Mouse (Mus musculus) embryonic stem cell, embryonic (primary cell): ENCODE results near the gene Rnasel.

Experiments
- CTCF ChIA-PET, 4 experiments: fragments of 300-600 bp in 2 of 4; fragments of 350-600 bp in 2 of 4; sonication (Branson Sonifier 250); formaldehyde crosslinking; loops; one replicate each; lab custom pipeline; 2022; ENCODE audit warnings: inconsistent platforms in 2 of 4; lab: Charles Lee
- POLR2A ChIA-PET, 4 experiments: fragments of 300-600 bp in 2 of 4; fragments of 350-600 bp in 2 of 4; sonication (Branson Sonifier 250); formaldehyde crosslinking; loops; one replicate each; lab custom pipeline; 2022; ENCODE audit warnings: antibody characterized with exemption in 4 of 4, inconsistent platforms in 1 of 4; lab: Charles Lee

Gene Rnasel

GRCm38 (mm10) chr1:153726636-153727035 lies 22.6 kb upstream of the Rnasel start:
- CTCF ChIA-PET: no interaction called here

GRCm38 (mm10) chr1:153729806-153730205 lies 19.4 kb upstream of the Rnasel start:
- ChIA-PET POLR2A (interaction anchor here in 1 of 4 experiments (1.3 kb wide), 1 partner anchor 20 kb away, joined by 3 read pairs; the partner anchor contains the start of gene Rnasel), CTCF (no interaction called here)

More at GRCm38 (mm10) chr1:153726636-153727035, 22.6 kb upstream of the Rnasel start:
- POLR2A ChIA-PET: interaction anchor here in 1 of 4 experiments (1.0 kb wide), 1 partner anchor 49 kb away, joined by 3 read pairs; no protein-coding TSS in a partner anchor

- ChIA-PET CTCF (interaction anchor here in 2 of 4 experiments (0.6 to 1.2 kb wide), 2 partner anchors 16 to 172 kb away, joined by 3 read pairs; no protein-coding TSS in a partner anchor), POLR2A (interaction anchor here in 1 of 4 experiments (1.0 kb wide), 1 partner anchor 159 kb away, joined by 3 read pairs; no protein-coding TSS in a partner anchor)
Measured at GRCm38 (mm10) chr1:153730671-153731070, 18.6 kb upstream of the Rnasel start.

GRCm38 (mm10) chr1:153733181-153733580 lies 16.0 kb upstream of the Rnasel start:
- CTCF ChIA-PET: interaction anchor here in 2 of 4 experiments (0.9 to 2.5 kb wide), 3 partner anchors 16 to 176 kb away, joined by 3 to 7 read pairs (median 4); partner anchors contain the start of gene Rnasel (in 1 of the 2)
- POLR2A ChIA-PET: interaction anchor here in 3 of 4 experiments (0.6 to 1.1 kb wide), 6 partner anchors 16 to 184 kb away, joined by 3 to 5 read pairs (median 3); partner anchors contain the start of genes Rnasel (in 2 of the 3) and Npl (in 1 of the 3)

GRCm38 (mm10) chr1:153734866-153735265 lies 14.4 kb upstream of the Rnasel start:
- POLR2A ChIA-PET: interaction anchor here in 2 of 4 experiments (0.7 kb wide), 2 partner anchors 73 to 175 kb away, joined by 4 read pairs; no protein-coding TSS in a partner anchor
- CTCF ChIA-PET: interaction anchor here in 1 of 4 experiments (0.6 to 2.5 kb wide), 2 partner anchors 14 to 185 kb away, joined by 3 to 7 read pairs; partner anchors contain the start of genes Npl and Rnasel

GRCm38 (mm10) chr1:153736096-153736495 lies 13.1 kb upstream of the Rnasel start:
- CTCF ChIA-PET: no interaction called here
- POLR2A ChIA-PET: no interaction called here

GRCm38 (mm10) chr1:153737101-153738085 lies 11.8 kb upstream of the Rnasel start:
- ChIA-PET POLR2A (interaction anchor here in 1 of 4 experiments (2.2 kb wide), 1 partner anchor 12 kb away, joined by 11 read pairs; the partner anchor contains the start of gene Rnasel), CTCF (interaction anchor here in 2 of 4 experiments (1.6 to 1.7 kb wide), 2 partner anchors 12 to 178 kb away, joined by 5 to 6 read pairs; partner anchors contain the start of gene Rnasel (in 1 of the 2))

- POLR2A ChIA-PET: interaction anchor here in 3 of 4 experiments (0.7 to 2.2 kb wide), 4 partner anchors 10 to 190 kb away, joined by 3 to 11 read pairs (median 4); partner anchors contain the start of genes Rnasel (in 2 of the 3) and Npl (in 1 of the 3)
Measured at GRCm38 (mm10) chr1:153739437-153740015, 9.7 kb upstream of the Rnasel start.

GRCm38 (mm10) chr1:153740145-153740544 lies 9.1 kb upstream of the Rnasel start, which contains the start of gene Rgs16:
TSS of gene Rgs16 (plus strand) at chr1:153740349.
- CTCF ChIA-PET: interaction anchor here in 3 of 4 experiments (0.6 to 4.8 kb wide), 8 partner anchors 9 to 450 kb away, joined by 3 to 25 read pairs (median 6); partner anchors contain the start of gene Rnasel (in 2 of the 3)
- POLR2A ChIA-PET: interaction anchor here in 3 of 4 experiments (1.0 to 2.2 kb wide), 5 partner anchors 9 to 190 kb away, joined by 4 to 11 read pairs (median 4); partner anchors contain the start of genes Npl (in 2 of the 3) and Rnasel (in 2 of the 3)

More at GRCm38 (mm10) chr1:153739437-153740015, 9.7 kb upstream of the Rnasel start:
- CTCF ChIA-PET: interaction anchor here in 3 of 4 experiments (0.6 to 1.4 kb wide), 8 partner anchors 10 to 451 kb away, joined by 3 to 8 read pairs (median 5); partner anchors contain the start of gene Rnasel (in 3 of the 3)

- ChIA-PET CTCF (interaction anchor here in 3 of 4 experiments (0.6 to 4.8 kb wide), 4 partner anchors 8 to 183 kb away, joined by 3 to 25 read pairs (median 8); partner anchors contain the start of gene Rnasel (in 1 of the 3)), POLR2A (interaction anchor here in 3 of 4 experiments (0.6 to 1.5 kb wide), 9 partner anchors 8 to 1850 kb away, joined by 3 to 5 read pairs (median 4); partner anchors contain the start of genes Npl (in 2 of the 3) and Rnasel (in 1 of the 3))
Measured at GRCm38 (mm10) chr1:153740775-153741400, 8.3 kb upstream of the Rnasel start.

- ChIA-PET POLR2A (interaction anchor here in 3 of 4 experiments (0.6 to 1.5 kb wide), 5 partner anchors 10 to 1851 kb away, joined by 3 to 5 read pairs (median 3); partner anchors contain the start of gene Npl (in 1 of the 3)), CTCF (interaction anchor here in 3 of 4 experiments (0.6 to 4.8 kb wide), 5 partner anchors 93 to 184 kb away, joined by 3 to 25 read pairs (median 8); no protein-coding TSS in a partner anchor)
Measured at GRCm38 (mm10) chr1:153741551-153742316, 7.5 kb upstream of the Rnasel start.

- ChIA-PET CTCF (interaction anchor here in 2 of 4 experiments (1.4 to 4.8 kb wide), 5 partner anchors 63 to 185 kb away, joined by 3 to 25 read pairs (median 5); no protein-coding TSS in a partner anchor), POLR2A (interaction anchor here in 2 of 4 experiments (0.6 to 1.0 kb wide), 2 partner anchors 86 to 184 kb away, joined by 3 to 4 read pairs; no protein-coding TSS in a partner anchor)
Measured at GRCm38 (mm10) chr1:153742374-153743155, 6.7 kb upstream of the Rnasel start.

GRCm38 (mm10) chr1:153746119-153746670 lies 3.0 kb upstream of the Rnasel start:
- ChIA-PET POLR2A (no interaction called here), CTCF (interaction anchor here (0.5 to 5.0 kb wide), 7 partner anchors 15 to 189 kb away, joined by 3 to 80 read pairs (median 5); no protein-coding TSS in a partner anchor)

- ChIA-PET CTCF (interaction anchor here in 3 of 4 experiments (0.5 to 5.0 kb wide), 7 partner anchors 16 to 583 kb away, joined by 3 to 80 read pairs (median 5); partner anchors contain the start of gene Npl (in 1 of the 3)), POLR2A (no interaction called here)
Measured at GRCm38 (mm10) chr1:153746728-153747127, 2.5 kb upstream of the Rnasel start.
